Mouse (Mus musculus): ENCODE results near the gene Gon4l.
A peak's percentile ranks its signal among the peaks of the same experiment; 100 is the strongest.

DNA sequence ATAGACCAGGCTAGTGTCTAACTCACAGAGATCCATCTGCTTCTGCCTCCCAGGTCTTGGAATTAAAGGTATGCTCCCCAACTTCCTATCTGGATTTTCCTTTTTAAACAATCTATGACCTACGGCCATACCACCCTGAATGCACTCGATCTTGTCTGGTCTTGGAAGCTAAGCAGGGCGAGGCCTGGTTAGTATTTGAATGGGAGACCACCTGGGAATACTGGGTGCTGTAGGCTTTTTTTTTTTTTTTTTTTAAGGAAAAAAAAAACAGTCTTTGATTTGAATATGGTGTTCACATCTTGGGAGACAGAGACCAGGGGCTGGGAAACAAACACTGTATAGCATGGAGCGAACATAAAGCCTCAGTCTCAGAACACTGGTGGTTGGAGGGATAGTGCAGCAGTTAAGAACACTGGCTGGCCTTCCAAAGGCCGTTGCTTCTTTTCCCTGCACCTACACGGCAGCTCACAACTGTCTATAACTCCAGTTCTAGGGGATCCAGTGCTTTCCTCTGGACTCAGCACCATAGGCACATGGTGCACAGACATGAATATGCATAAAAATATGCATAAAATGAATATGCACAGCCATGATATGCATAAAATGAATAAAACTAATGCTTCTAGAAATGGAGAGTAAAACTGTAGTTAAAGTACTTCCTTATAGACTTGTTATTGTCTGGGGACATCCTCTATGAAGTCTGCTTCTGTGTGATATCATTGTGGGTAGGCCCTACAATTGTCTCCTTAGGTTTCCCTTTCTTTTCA is 71.5 kb downstream of the Gon4l start:
- TF ChIP-seq ZNF384 (IDR thresholded peaks at IDR 0.05; ENCODE audit: low read depth, low read length) (peak; percentile 54; the same call in 1 of the 2 replicates), NELFE (IDR thresholded peaks at IDR 0.05; ENCODE audit: low read depth, low read length) (no peak), ZMIZ1 (IDR thresholded peaks at IDR 0.05; ENCODE audit: low read depth, low read length) (no peak), ELF1 (IDR thresholded peaks at IDR 0.05; ENCODE audit: low read depth, low read length) (no peak), POLR2A (IDR thresholded peaks at IDR 0.05; ENCODE audit: control insufficient read depth in 1 of 2, insufficient read depth in 1 of 2, low read depth in 1 of 2, low read length in 2 of 2, poor library complexity in 1 of 2) (no peak), RCOR1 (IDR thresholded peaks at IDR 0.05; ENCODE audit: low read depth, low read length) (no peak), SMC3 (IDR thresholded peaks at IDR 0.05; ENCODE audit: low read depth, low read length) (peak; percentile 5; the same call in 1 of the 2 replicates), CTCF (IDR thresholded peaks at IDR 0.05 in 2 of 3, conservative IDR thresholded peaks at IDR 0.05 in 1 of 3; ENCODE audit: control insufficient read depth in 1 of 3, insufficient read depth in 1 of 3, low read depth in 2 of 3, low read length in 3 of 3, poor library complexity in 1 of 3, severe bottlenecking in 1 of 3) (no peak), GATA1 (IDR thresholded peaks at IDR 0.05; ENCODE audit: low read depth, low read length) (no peak), MAX (IDR thresholded peaks at IDR 0.05; ENCODE audit: low read length) (no peak)

All from MEL (cell line).